Mouse (Mus musculus) right cerebral cortex, postnatal 36 days (tissue): ENCODE data around the gene Ccdc81.

Experiments used
- DNase-seq, 2 experiments: peaks; one replicate each; pipeline ENCODE4 v3.0.0; 2022; ENCODE audit warnings: low spot score in 2 of 2, mixed read lengths in 1 of 2

Ccdc81 gene

DNA sequence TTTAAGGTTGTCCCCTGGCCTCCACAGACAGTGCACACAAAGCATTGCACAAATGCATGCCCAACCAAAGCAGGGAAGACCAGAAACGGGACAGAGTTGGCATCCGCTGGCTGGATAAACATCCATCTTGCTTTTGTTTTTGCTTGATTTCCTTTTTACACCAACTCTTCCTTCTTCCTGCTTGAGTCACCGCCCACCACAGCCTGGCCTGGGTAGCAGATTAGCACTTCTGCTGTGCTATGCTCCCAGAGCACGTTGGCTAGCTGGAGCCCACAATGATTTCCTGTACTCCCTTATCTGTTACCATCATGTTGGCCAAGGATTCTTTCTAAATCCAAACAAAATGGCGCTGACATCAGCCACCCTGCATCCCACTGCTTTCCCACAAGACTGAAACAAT is 36.2 kb downstream of the Ccdc81 start:
- no peak for DNase-seq

DNA sequence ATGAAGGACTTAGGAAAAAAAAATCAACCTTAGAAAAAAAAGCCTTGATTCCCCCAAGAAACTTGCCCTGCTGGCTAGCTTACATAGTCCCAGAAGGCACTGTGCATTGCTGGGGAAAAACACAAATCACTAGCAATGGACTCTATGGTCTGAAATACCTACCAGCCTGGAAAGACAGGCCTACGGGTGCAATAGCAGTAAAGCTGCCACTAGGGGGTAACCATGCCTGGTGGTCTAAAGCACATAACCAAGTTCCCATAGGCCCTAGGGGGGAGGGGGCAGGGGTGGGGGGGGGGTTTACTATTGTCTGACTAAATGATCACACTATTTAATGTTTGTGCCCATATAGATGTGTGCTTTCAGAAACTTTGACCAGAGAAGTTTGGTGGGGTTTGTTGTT is 38.7 kb downstream of the Ccdc81 start:
- DNase-seq, result no peak

DNA sequence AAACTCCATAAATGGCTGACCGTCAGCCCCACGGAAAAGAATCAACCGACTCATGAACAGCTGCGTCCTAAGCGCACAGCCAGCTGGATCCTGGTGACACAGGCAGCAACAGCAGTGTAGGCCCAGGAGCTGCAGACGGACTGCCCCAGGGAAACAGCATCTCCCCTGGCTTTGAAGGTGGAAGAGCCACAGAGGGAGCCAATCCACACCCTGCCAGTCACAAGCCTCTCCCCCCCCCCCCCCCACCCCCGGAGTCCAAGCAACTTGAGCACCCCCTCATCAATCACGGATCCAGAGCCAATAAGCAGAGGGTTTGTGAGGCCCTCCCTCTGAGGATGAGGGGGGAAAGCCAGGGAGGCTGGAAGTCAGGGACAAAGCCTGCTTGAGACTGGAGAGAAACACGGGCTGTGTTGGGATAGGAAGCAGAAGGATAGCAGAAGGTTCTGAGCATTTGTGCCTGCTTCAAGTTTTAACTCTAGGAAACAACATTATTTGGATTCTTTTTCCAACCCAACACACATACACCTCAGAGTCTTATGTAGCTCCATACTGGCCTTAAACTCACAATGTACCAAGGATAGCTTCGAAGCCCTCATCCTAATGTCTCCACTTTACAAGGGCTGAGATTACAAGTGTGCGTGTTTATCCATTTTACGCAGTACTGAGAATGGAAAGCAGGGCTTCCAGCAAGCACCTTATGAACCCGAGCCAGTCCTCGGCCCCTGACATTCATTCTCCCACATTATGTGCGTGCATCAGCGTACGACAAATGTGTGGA is 46.8 kb downstream of the Ccdc81 start:
- DNase-seq, result no peak

DNA sequence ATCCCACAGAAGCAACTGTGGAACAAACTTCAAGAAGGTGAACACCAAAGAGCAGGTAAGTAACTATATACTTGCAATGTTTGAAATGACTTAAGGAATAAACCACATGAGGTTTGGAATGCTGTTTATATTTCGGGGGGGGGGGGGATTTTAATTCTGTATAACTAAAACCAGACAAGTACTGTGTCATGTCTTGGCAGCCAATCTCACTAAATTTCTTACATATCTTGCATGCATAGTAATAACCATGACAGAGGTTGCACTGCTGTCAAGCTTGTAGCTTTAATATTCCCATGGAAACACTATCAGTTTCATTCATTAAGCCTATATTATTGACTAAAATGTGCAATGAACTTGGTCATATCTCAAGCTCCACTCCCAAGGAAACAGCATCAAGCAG is 48.2 kb downstream of the Ccdc81 start:
- DNase-seq, result no peak

DNA sequence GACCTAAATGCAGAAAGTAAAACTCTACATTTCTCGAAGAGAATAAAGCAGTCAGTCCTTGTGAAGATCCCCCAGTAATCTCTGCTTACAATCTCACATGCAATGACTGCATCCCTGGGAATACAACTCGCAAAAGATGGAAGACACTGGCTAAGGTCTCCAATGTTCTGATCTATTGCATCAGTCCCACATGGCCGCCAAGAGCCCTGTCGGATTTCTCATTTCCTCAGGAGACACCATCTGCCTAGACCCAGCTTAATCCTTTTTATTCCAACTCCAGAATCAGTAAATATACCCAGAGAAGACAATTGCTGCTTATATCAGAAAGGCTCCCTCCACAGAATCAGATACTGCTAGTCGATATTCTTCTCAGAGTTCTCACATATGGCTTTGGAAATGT is 50.3 kb downstream of the Ccdc81 start:
- DNase-seq, result no peak

DNA sequence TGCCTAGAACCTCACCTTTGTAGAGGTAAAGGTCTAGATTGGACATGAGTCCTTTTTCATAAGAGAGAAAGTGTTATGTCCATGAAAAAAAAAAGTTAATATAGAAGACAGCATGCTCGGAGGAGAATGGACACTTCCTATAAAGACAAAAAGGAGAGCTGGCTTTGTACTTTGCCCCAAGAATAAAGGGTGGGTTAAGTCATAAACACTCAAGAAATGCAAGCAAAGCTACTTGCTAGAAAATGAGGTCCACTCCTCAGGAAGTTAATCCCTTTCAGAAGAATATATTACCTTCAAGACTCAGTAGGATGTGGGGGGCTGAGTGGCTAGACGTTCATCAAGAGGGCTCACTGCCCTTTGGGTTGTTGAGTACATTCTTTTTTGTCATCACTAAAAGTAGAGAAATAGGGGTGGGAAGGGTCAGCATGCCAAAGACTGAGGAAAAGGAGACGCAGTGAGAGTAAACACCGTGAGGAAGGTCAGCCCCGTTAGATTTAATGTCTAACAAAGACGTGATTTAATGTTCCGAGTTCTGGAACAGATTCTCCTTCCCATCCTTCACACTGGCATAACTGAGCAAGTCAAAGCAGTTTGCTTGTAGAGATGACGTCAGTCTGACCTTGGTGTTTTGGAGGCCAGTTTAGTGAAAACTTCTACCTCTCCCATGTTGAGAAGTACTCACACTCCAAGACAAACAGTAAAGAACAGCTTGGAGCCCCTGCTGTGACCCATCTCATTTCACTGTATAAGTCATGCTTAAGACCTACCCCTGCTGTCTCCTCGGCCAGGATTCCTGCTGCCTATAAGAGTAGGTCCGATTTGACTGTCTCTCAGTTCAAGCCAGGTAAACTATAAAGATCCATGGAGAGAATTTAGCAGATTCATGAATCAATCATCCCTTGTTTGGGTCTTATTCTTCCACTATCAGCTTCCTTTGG is 51.0 kb downstream of the Ccdc81 start:
- no peak for DNase-seq

DNA sequence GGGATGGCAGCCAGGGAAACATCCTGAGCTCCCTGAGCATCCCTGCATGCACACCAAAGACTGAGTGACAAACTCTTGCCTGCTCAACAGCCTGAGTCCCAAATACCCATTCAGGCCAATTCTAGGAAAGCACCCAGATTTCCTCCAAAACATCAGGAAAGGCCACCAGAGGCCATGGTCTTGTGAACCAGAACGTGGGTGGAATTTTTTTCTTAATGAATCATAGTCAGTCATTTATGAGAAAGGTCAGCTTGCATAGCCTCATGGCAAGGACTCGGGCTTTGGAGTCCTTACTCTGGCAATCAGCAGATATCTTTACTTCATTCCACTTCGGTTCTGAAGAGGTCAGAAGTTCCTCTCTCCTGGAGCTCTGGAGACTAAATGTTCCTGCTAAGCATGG is 52.9 kb downstream of the Ccdc81 start:
- no peak for DNase-seq

DNA sequence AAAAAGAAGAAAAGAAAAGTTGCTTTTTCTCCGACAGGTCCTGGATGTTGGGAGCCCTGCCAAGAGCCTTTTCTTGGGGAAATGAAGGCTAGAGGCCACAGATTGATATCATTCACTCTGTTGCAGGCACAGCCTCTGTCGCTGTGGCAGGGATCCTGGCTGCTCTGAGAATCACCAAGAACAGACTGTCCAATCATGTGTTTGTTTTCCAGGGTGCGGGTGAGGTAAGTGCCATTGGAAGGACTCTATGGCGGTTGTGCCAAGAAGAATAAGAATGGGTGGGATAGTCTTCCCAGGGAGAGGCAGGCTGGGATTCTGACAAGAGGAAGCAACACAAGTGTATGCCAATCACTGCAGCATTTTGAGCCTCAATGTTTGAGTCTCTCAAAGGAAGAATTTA is 57.8 kb downstream of the Ccdc81 start:
- no peak for DNase-seq

DNA sequence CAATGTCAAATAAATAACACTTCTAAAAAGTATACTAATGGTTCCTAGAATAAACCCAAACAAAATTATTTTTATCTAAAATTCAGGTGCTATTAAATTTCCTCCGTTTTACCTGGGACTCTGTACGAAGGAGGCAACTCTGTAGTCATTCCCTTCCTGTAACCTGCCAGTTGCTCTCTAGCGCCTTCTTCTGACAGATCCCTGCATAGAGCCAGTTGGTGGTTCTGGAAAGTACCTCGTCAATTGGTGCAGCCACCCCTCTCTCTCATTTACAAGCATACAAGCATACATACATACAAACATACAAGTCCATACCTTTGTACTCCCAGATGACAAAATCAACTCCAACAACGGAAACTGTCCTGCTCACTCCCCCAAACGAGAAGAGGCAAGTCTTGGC is 59.9 kb downstream of the Ccdc81 start:
- DNase-seq, result no peak

DNA sequence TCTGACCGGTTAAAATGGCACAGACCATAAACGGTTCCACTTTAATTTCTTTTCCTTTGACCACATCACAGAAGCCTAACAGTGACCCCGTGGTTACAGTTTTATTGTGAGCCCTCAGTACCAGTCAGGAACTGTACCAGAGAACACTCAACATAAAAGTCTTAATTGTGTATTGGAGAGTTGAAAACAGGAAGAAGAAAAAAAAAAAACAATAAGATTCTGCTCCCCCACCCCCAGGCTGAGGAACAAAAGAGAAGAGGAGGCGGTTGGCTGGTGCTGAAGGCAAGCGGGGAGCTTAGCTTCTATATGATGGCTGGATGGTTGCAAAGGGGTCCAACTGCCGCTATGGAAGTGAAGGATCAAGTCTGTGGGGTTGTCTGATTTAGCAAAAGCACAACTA is 60.3 kb downstream of the Ccdc81 start:
- DNase-seq, result no peak

DNA sequence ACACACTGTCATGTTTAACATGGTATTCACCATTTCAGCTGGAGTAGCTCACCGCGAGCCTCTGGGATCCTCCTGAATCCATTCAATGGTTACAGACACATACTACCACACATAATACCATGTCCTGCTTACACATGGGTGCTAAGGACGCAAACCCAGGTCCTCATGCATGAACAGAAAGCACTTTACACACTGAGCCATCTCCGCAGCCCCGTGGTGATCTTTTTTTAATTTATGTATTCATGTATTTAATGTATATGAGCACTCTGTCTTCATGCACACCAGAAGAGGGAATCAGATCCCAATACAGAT is 61.1 kb downstream of the Ccdc81 start:
- no peak for DNase-seq

DNA sequence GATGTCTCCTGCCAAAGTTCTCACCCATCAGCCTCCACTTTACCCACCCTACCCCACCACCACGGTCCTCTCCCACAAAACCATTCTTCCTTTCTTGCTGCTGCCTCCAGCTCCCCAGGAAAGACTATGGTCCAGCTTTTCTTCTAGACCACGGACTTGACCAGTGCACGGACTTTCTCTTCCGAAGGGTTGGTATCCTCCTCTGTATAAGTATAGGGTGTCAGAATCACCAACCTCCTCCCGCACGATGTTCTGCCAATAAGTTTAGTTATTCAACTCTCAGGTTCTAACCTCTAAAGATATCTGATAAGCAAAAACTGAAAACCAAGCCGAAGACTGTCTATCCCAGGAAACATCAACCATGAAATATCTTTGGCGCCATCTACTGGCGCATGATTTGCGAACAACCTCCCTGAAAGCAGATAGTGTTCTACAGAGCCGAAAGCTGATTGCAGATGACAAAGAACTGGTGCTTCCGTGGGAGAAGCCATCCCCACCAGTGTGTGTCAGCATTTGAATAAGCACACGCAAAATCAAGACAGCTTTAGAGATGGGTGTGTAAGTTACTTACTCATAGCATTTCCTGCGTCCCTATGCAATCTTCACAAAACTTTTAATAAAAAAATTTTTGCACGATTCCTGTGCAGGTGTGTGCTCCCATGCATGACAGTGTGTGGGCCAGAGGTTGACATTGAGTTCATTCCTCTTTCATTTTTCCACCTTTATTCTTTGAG is 61.6 kb downstream of the Ccdc81 start:
- peak; percentile 78 to 80 for DNase-seq

DNA sequence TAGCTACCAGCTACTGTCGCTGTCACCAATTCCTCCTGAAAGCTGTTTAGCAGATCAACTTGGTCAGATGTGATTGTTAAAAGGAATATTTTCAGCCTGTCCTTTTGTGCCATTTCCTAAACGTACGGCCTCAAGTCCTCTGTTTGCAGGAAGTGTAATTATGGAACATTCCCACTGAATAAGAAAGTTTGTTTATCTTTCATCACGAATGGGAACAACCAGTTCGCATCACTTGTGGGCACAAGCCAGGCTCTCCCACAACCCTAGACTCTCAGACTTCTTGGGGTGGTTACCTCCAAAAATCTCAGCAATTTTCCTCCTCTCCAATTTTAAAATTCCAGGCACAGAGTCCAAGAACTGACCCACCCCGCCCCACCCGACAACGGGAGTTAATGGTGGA is 63.7 kb downstream of the Ccdc81 start:
- no peak for DNase-seq

DNA sequence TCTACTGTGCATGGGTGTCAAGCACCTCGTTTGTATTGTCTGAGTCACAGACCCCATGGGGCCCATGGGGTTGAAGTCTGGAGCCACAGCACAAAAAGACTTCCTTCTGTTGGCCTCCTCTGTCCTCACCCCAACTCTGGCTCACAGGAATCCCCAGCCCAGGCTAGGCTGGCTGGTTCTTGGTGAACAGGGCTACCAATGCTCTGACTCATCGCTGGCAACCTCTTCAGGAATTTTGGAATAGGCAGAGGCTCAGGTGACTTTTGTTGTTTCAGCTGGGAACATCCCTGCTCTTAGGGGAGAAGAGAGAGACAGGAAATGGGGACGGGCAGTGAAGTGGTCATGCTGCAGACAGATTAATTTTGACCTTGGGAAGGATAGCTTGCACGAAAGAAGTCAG is 65.6 kb downstream of the Ccdc81 start:
- DNase-seq, result no peak

DNA sequence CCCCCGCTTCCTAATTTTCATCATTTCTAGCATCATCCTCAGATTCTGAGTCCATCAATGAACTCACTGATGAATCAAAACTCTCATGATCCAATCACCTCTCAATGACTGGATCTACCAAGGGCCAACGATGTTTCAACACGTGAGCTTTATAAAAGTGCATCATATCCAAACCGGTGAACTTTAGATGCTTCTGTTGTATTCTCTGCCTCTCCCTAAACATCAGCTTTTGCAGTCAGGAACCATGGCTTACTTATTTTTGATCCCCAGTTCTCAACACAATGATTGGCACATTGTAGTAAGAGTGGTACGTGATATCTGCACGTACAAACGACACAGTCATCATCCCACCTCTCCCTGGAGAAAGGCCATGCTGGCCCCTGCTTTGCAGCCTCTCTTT is 66.8 kb downstream of the Ccdc81 start:
- no peak for DNase-seq

DNA sequence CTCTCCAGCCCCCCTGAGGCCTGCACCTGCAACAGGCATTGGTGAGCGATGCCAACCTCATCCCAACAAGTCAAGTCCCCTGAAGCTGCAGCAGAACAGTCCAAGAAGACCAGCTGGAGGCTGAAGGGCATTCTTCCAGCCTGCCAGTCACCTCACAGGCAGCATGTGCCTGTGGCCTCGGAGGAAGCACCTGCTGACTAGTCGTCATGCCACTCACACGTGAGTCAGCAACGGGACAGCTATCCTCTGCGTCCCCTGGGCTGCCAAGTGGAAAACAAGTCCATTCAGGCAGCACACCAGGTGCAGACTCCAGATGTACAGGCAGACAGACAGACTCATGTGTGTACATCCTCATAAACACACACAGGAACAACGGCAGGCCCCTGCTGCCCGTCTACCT is 67.9 kb downstream of the Ccdc81 start:
- DNase-seq, result no peak

DNA sequence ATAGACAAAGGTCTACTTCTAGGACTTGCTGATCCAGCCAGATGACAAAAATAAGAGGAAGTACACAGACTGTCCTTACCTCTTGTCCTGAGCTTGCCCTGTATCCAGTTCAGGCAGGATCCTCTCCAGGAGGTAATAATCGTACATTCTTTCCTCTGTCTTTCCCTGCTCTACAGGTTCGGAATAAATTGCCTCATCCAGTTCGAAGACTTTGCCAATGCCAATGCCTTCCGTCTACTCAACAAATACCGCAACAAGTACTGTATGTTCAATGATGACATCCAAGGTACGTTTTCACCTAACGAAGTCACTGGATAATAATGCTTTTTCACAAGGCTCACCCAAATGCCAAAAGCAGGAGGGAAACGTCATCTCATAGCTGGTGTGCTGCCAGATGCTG is 69.9 kb downstream of the Ccdc81 start:
- no peak for DNase-seq

DNA sequence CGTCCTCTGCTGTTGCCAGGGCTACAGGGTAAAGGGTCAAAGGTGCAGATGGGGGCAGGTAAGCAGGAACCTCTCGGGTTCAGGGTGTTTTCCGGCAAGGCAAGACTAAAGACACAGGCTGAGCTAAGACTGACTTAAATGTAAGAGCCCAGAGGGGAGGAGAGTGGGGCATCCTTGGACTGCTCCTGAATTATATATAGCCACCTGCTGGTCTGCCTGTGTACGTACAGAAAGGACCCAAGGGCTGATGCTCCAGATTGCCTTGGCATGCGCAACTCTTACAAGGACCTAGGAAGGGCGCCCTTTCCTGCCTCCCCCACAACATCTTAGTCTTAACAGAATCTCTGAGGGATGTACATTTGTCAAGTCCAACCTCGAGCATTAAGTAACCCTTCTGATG is 74.2 kb downstream of the Ccdc81 start:
- DNase-seq, result no peak

DNA sequence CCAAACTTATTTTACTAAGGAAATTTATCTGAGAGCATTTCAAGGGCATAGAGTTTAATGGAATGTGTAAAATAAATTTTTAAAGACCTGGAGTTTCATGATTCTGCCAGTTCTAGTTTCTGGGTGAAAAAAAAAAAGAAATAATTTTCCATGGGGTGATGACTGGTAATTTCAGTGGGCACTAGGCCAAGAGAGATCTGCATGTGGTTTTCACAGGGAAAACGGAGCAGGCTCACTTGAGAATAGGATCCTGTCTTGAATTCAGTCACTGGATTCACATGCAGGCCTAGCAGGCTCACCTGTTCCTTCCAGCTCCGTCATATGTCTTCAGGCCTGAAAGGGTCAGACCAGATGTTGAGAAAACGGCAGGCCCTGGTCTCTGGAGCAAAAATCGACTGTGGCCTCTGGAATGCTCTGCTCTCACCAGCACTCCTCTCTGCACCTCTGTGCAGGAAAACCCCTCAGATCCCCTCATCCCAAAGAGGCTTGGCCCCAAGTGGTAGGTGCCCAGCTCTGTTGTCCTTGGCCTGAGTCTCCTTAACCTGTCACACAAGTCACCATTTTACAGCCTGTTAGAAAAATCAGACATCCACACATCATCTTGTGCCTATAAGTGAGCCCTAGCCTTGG is 74.9 kb downstream of the Ccdc81 start:
- no peak for DNase-seq
